Mouse (Mus musculus) heart, embryonic 13.5 days (tissue): ENCODE results near the gene Mlph. TPM values are rescaled to one million over a fixed set of nuclear protein-coding genes. Genes with fewer than 3 reads are reported as not detected.
A peak's percentile ranks its signal among the peaks of the same experiment; 100 is the strongest.

ENCODE experiments used
- ATAC-seq: fragments of 200-750 bp; cut with Nextera tagmentation; 2 replicates; pipeline ENCODE4 v1.8.0; 2017; ENCODE audit warnings: moderate TSS enrichment; ENCODE audit not compliant: insufficient number of reproducible peaks, low FRiP score, low TSS enrichment; ENCODE audit errors: extremely low read depth
- H3K27ac ChIP-seq: fragments of 300-500 bp; sonication (generic); replicated peaks from 2 replicates; pipeline ENCODE4 v1.5.1; 2015; ENCODE audit warnings: moderate library complexity, mild to moderate bottlenecking, inconsistent platforms
- H3K27me3 ChIP-seq: fragments of 300-500 bp; sonication (generic); replicated peaks from 2 replicates; pipeline ENCODE4 v1.6.1; 2015; ENCODE audit warnings: mild to moderate bottlenecking, inconsistent platforms
- H3K36me3 ChIP-seq: fragments of 300-500 bp; sonication (generic); 2 replicates; pipeline ENCODE4 v1.6.1; 2015; ENCODE audit warnings: mild to moderate bottlenecking, inconsistent platforms
- H3K4me1 ChIP-seq: fragments of 300-500 bp; sonication (generic); 2 replicates; pipeline ENCODE4 v1.6.1; 2015; ENCODE audit warnings: inconsistent platforms
- H3K4me2 ChIP-seq: fragments of 300-500 bp; sonication (generic); 2 replicates; pipeline ENCODE4 v1.6.1; 2015; ENCODE audit warnings: inconsistent platforms, mild to moderate bottlenecking, moderate library complexity
- H3K4me3 ChIP-seq: fragments of 300-500 bp; sonication (generic); 2 replicates; pipeline ENCODE4 v1.5.1; 2015; ENCODE audit warnings: moderate library complexity, mild to moderate bottlenecking, inconsistent platforms
- H3K9ac ChIP-seq: fragments of 300-500 bp; sonication (generic); 2 replicates; pipeline ENCODE4 v1.6.1; 2015; ENCODE audit warnings: inconsistent platforms, mild to moderate bottlenecking, moderate library complexity
- H3K9me3 ChIP-seq: fragments of 300-500 bp; sonication (generic); 2 replicates; pipeline ENCODE4 v1.6.1; 2016; ENCODE audit warnings: inconsistent platforms
- WGBS: fragments of 180-500 bp; shearing (Covaris S2); methylation state at CpG from one replicate; pipeline ENCODE4 v1.1.7; 2015; ENCODE audit warnings: mixed read lengths; 5-methylcytosine and 5-hydroxymethylcytosine counted together
- polyA plus RNA-seq: library from polyadenylated mRNA; unstranded; fragments of >200 nt; fragmentation: Nextera tagmentation; extraction: Ambion mirVana; gene quantifications from 2 replicates; pipeline ENCODE4 v1.2.1, GENCODE M21; 2015

Mlph gene
- polyA plus RNA-seq, 1 experiment from 2014 or later: 0.40 TPM

DNA sequence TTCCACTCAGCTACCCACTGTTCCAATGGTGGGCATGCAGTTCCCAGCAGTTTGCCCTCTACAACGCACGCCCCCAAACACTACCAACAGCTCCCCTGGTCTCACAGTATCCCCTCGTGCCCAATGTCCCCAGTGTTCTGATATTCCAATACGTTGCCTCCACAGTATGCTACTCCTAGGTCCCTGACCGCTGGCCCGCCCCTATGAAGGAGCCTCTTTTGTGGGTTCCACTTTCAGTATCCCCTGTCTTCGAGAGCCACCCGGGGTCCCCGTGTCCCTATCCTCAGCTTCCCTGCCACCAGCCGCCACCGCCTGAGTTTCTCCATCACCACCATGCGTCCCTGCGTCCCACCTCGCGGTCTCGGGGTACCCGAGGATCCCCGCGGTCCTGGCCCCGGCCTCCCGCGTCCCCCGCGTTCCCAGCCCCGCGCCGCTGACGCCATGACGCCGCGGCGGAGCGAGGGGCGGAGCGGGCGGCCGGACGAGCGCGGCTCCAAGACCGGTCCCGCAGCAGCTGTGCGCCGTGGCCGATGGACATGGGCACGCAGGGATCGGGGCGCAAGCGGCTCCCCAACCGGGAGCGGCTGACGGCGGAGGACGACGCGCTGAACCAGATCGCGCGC is 83.5 kb downstream of the Mlph start, which contains the start of gene Lrrfip1:
Gene Lrrfip1 (plus strand): TSS at position 470 of the 623 bp plus-strand sequence.
- 2% methylated on average over 56 of the region's 59 CpGs for WGBS
- Histone ChIP-seq H3K4me1 (peaks cover 57% of the 10 kb centered on the region), H3K4me2 (peak within 1 kb of the TSS; percentile 80), H3K27ac (peak within 1 kb of the TSS; percentile 99), H3K9ac (peak within 1 kb of the TSS; percentile 97), H3K4me3 (peak within 1 kb of the TSS; percentile 81), H3K9me3 (no peaks in the 10 kb centered on the region; the same call in 1 of the 2 replicates), H3K36me3 (0 out of 2 replicates have a peak, but pooled peaks cover 3% of the 10 kb centered on the region), H3K27me3 (no peaks in the 10 kb centered on the region)
- ATAC-seq: no peak

DNA sequence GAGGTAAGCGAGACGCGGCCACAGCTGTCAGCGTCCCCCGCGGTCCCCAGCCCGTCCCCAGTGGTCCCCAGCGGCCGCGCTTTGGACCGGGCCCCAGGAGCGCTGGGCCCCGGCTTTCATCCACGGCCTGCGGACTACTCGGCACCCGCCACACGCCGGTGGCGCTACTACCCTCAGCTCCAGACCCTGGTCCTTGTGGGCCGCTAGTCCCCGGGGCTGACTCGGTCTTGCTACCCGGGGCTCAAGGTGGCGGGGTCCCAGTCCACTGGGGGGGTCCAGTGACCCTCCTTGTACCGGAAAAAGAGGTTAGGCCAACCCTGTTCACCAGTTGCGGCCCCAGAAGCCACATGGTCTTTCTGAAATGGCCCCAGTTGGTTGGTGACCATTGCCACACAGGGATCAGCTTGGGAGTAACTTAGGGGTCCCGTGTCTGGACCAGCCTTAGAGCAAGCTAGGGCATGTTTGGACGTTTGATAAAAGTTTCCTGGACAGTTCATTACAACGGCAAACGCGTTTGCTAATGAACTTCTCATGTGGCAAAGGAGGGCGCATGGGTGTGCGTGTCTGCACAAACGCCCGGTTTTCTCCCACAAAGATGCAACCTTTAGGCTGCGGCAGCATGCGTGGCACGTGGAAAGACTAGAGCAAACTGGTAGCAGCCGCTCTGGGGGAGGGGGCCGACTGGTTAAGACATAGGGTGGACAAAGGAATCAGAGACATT is 84.2 kb downstream of the Mlph start:
- 0 out of 2 replicates have a peak, but pooled peaks cover 3% of the 10 kb centered on the region for H3K36me3 ChIP-seq
- peaks cover 63% of the 10 kb centered on the region for H3K4me1 ChIP-seq
- peak overlapping the region; percentile 81 for H3K4me3 ChIP-seq
- no peak for ATAC-seq
- peak overlapping the region; percentile 97 for H3K9ac ChIP-seq
- 2% methylated on average over 37 of the region's 41 CpGs for WGBS
- H3K4me2 ChIP-seq: peak overlapping the region; percentile 80
- H3K27ac ChIP-seq: peak overlapping the region; percentile 99
- H3K9me3 ChIP-seq: no peaks in the 10 kb centered on the region; the same call in 1 of the 2 replicates
- H3K27me3 ChIP-seq: no peaks in the 10 kb centered on the region

DNA sequence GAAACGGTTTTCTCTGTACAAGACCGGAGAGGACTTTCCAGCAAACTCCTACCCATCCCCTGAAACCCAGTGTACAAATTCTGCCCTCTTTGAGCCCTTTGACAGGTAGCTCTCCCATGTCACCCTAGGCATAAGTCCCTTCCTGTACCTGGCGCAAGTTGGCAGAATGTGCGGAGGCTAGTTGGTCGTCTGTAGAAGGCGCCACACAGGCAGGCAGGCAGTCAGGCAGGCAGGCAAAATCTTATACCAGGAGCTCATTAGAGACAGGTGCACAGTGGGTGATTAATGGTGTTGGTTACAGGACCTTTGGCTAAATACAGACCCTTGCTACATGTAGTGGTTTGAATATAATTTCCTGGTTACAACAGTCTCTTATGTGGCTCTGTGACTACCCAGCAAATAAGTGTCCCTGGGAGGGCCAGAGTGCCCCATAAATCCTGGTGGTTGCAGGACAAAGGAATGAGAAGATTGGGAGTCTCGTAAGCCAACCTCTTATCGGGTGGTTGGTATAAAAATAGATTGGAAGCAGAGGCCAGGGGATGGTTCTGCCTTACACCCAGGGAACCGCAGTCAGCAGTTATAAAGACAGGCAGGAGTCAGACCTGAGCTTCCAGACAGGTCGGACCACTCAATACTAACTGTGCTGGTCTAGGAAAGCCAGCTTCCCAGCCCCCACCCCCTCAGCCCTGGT is 85.2 kb downstream of the Mlph start:
- 36% methylated on average over 10 of the region's 10 CpGs for WGBS
- Histone ChIP-seq H3K4me1 (peaks cover 73% of the 10 kb centered on the region), H3K36me3 (0 out of 2 replicates have a peak, but pooled peaks cover 3% of the 10 kb centered on the region), H3K4me3 (peak overlapping the region; percentile 81), H3K9me3 (no peaks in the 10 kb centered on the region; the same call in 1 of the 2 replicates), H3K27me3 (no peaks in the 10 kb centered on the region), H3K4me2 (peak overlapping the region; percentile 80), H3K9ac (peak overlapping the region; percentile 97), H3K27ac (peak overlapping the region; percentile 99)
- peak; percentile 35; the same call in 1 of the 2 replicates for ATAC-seq

Other genes starting within 250 kb of the Mlph start
- gene Col6a3, start 71.1 kb upstream of the Mlph start, polyA plus RNA-seq: 12.4 and 13.0 TPM in 2 replicates
- not detected in 2 replicates for gene Prlh, start 38.0 kb downstream of the Mlph start, polyA plus RNA-seq
- gene Rab17, start 54.6 kb downstream of the Mlph start, polyA plus RNA-seq: 0.57 and 1.5 TPM in 2 replicates
- 122 and 137 TPM in 2 replicates for gene Lrrfip1, start 83.7 kb downstream of the Mlph start, polyA plus RNA-seq
- gene Rbm44, start 230.0 kb downstream of the Mlph start, polyA plus RNA-seq: 2.1 and 2.3 TPM in 2 replicates